ENCODE assay signal across 8 mouse cellular contexts in genomic region chr5:143547866-143548265, GRCm38 (mm10). TPM values are rescaled to one million over a fixed set of nuclear protein-coding genes. Genes with fewer than 3 reads are reported as not detected.
DNase-seq lines count a peak whose midpoint lies in the region; ATAC-seq lines count a peak whose summit lies in the region.

No protein-coding gene starts in this region.

- H3K27ac ChIP-seq in limb, embryonic 12.5 days, result peak overlapping the region; percentile 64
- H3K27ac ChIP-seq in stomach, embryonic 15.5 days, result peak overlapping the region; percentile 73; the same call in 1 of the 2 replicates

- 57% methylated on average over 10 of the region's 10 CpGs for WGBS in limb, embryonic 12.5 days
- WGBS in stomach, embryonic 15.5 days, result 51% methylated on average over 10 of the region's 10 CpGs

- peaks cover 19% of the 10 kb centered on the region for H3K27me3 ChIP-seq in erythroblast, embryonic 14.5 days (ENCODE audit: control insufficient read depth)
- peaks cover 6% of the 10 kb centered on the region for H3K27me3 ChIP-seq in megakaryocyte, embryonic 14.5 days (replicated peaks)
- no peaks in the 10 kb centered on the region for H3K27me3 ChIP-seq in limb, embryonic 12.5 days
- no peaks in the 10 kb centered on the region for H3K27me3 ChIP-seq in stomach, embryonic 15.5 days (replicated peaks)

- H3K4me2 ChIP-seq in limb, embryonic 12.5 days, result peak overlapping the region; percentile 93
- H3K4me2 ChIP-seq in stomach, embryonic 15.5 days, result peak overlapping the region; percentile 46

- peaks cover 31% of the 10 kb centered on the region for H3K36me3 ChIP-seq in erythroblast, embryonic 14.5 days (ENCODE audit: control insufficient read depth)
- H3K36me3 ChIP-seq in megakaryocyte, embryonic 14.5 days (replicated peaks; ENCODE audit: low read length), result peaks cover 19% of the 10 kb centered on the region
- H3K36me3 ChIP-seq in limb, embryonic 12.5 days, result peaks cover 9% of the 10 kb centered on the region; the same call in 1 of the 2 replicates
- H3K36me3 ChIP-seq in stomach, embryonic 15.5 days, result no peaks in the 10 kb centered on the region

- intact Hi-C loops in left cerebral cortex, postnatal 4 days (cut with DNase I), result no loop called here

- no peak for DNase-seq in left cerebral cortex, postnatal 4 days
- DNase-seq in gastrocnemius, postnatal 4 days (ENCODE audit: low spot score in 2 of 2), result no peak

- peaks cover 53% of the 10 kb centered on the region for H3K4me1 ChIP-seq in erythroblast, embryonic 14.5 days (ENCODE audit: control insufficient read depth)
- peaks cover 70% of the 10 kb centered on the region for H3K4me1 ChIP-seq in megakaryocyte, embryonic 14.5 days
- H3K4me1 ChIP-seq in limb, embryonic 12.5 days (replicated peaks), result peaks cover 18% of the 10 kb centered on the region
- peaks cover 13% of the 10 kb centered on the region; the same call in 1 of the 2 replicates for H3K4me1 ChIP-seq in stomach, embryonic 15.5 days

- ATAC-seq in erythroblast, adult 5-6 weeks (replicated peaks; ENCODE audit: low FRiP score, poor library complexity, severe bottlenecking), result no peak
- no peak for ATAC-seq in megakaryocyte, adult 5-6 weeks (ENCODE audit: poor library complexity, severe bottlenecking)
- no peak for ATAC-seq in limb, embryonic 12.5 days (ENCODE audit: insufficient number of reproducible peaks, insufficient read depth, low FRiP score, low TSS enrichment, low read depth)
- ATAC-seq in stomach, embryonic 15.5 days (ENCODE audit: insufficient read depth, low FRiP score, low read depth), result no peak

- no peak overlapping the region for H3K9ac ChIP-seq in limb, embryonic 12.5 days (replicated peaks)
- no peak overlapping the region for H3K9ac ChIP-seq in stomach, embryonic 15.5 days

- no peaks in the 10 kb centered on the region for H3K9me3 ChIP-seq in erythroblast, embryonic 14.5 days (ENCODE audit: control insufficient read depth, low read length)
- H3K9me3 ChIP-seq in megakaryocyte, embryonic 14.5 days, result no peaks in the 10 kb centered on the region
- no peaks in the 10 kb centered on the region for H3K9me3 ChIP-seq in limb, embryonic 12.5 days
- H3K9me3 ChIP-seq in stomach, embryonic 15.5 days, result no peaks in the 10 kb centered on the region

- H3K4me3 ChIP-seq in erythroblast, embryonic 14.5 days (replicated peaks), result peak overlapping the region; percentile 81
- peak overlapping the region; percentile 90 for H3K4me3 ChIP-seq in megakaryocyte, embryonic 14.5 days (replicated peaks)
- peak overlapping the region; percentile 67; the same call in 1 of the 2 replicates for H3K4me3 ChIP-seq in limb, embryonic 12.5 days (replicated peaks)
- H3K4me3 ChIP-seq in stomach, embryonic 15.5 days (replicated peaks), result peak overlapping the region; percentile 63

RNA-seq across cellular contexts. Expression of gene Rac1, which starts 20.0 kb away (rescaled TPM):
- polyA plus RNA-seq in erythroblast, embryonic 14.5 days (2012), result 7.6 and 8.1 TPM in 2 replicates
- 122 and 144 TPM in 2 replicates for total RNA-seq in erythroblast, adult 5-6 weeks (2015; ENCODE audit: low replicate concordance)
- total RNA-seq in erythroblast, adult 5-6 weeks (2017; ENCODE audit: low replicate concordance), result 42.5 and 72.4 TPM in 2 replicates
- polyA plus RNA-seq in megakaryocyte, embryonic 14.5 days (2012; ENCODE audit: insufficient read depth, low replicate concordance), result 176 and 178 TPM in 2 replicates
- total RNA-seq in megakaryocyte, adult 5-6 weeks (2015), result 1,230 and 1,275 TPM in 2 replicates
- 215 and 239 TPM in 2 replicates for total RNA-seq in megakaryocyte, adult 5-6 weeks (2017)
- polyA plus RNA-seq in limb, embryonic 12.5 days (2016; fragmentation: Nextera tagmentation; extraction: Ambion mirVana), result 400 and 444 TPM in 2 replicates
- polyA plus RNA-seq in stomach, embryonic 15.5 days (2015; fragmentation: Nextera tagmentation; extraction: Ambion mirVana), result 425 and 464 TPM in 2 replicates
- 100 to 1,000 TPM; 415 to 420 TPM for total RNA-seq in left cerebral cortex, postnatal 4 days (2021)
- total RNA-seq in gastrocnemius, postnatal 4 days (2021), result 100 to 1,000 TPM; 284 to 299 TPM
